Mouse (Mus musculus): ENCODE results near the gene Lamtor1.

DNA sequence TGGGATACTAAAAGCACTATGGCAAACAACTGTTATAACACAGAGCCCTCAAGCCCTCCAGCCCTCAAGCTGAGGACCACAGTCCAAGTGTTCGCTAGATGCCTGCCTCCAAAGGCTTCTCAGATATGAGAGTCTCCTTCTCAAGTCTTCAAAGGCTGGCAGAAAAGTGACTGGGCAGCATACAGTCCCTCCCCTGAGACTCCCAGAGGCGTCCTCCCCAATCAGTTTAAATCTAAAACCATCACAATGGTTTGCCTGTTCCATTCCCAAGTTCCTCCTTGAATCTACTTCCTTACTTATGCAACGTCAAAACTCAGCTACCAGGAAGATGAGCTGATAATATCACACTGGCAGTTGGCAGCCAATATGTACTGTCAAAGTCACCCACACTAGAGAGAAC is 42.3 kb upstream of the Lamtor1 start, which contains the start of gene Anapc15:
- TF ChIP-seq ZNF384 (IDR thresholded peaks at IDR 0.05; ENCODE audit: low read depth, low read length) (no peak), MAFK (IDR thresholded peaks at IDR 0.05; ENCODE audit: insufficient read depth, low read depth, low read length) (no peak), CHD2 (IDR thresholded peaks at IDR 0.05; ENCODE audit: low read depth, low read length) (no peak)
